Mouse (Mus musculus): ENCODE measurements at regions not wholly inside any gene's neighbourhood (a gene's known extent, or its start where the extent isn't known, plus 50 kb on each side); places are given as distances from the start of the nearest gene placed in this dataset.

- Histone ChIP-seq H3K36me3 (ENCODE audit: insufficient read depth) (no peaks in the 10 kb centered on the region), H3K4me3 (ENCODE audit: low read depth, low read length) (no peak overlapping the region)
- no peak for TF ChIP-seq CTCF (IDR thresholded peaks at IDR 0.05; ENCODE audit: low read depth)
Observed at GRCm38 (mm10) chr5:120005696-120006469, 110.4 kb upstream of the Rbm19 start.

GRCm38 (mm10) chr5:120007738-120008137 is 108.5 kb upstream of the Rbm19 start:
- ATAC-seq (ENCODE audit: insufficient read depth) (no peak), DNase-seq (no peak)
- TF ChIP-seq CTCF (IDR thresholded peaks at IDR 0.05; ENCODE audit: low read depth), result no peak
- no peaks in the 10 kb centered on the region for H3K36me3 ChIP-seq (ENCODE audit: insufficient read depth)
- no peak overlapping the region for H3K9ac ChIP-seq
- no peak overlapping the region for H3K27ac ChIP-seq (ENCODE audit: low read depth)
- H3K27me3 ChIP-seq (ENCODE audit: insufficient read depth, low read length), result no peaks in the 10 kb centered on the region
- H3K4me2 ChIP-seq, result no peak overlapping the region
- H3K9me3 ChIP-seq (ENCODE audit: low read depth, low read length), result no peaks in the 10 kb centered on the region
- no peak overlapping the region for H3K4me3 ChIP-seq (ENCODE audit: low read depth, low read length)
- H3K4me1 ChIP-seq (ENCODE audit: insufficient read depth), result no peaks in the 10 kb centered on the region
- WGBS, result 65% methylated on average over 6 of the region's 6 CpGs

More at GRCm38 (mm10) chr5:120005696-120006469, 110.4 kb upstream of the Rbm19 start:
- 68% methylated on average over 6 of the region's 6 CpGs for WGBS
- H3K27me3 ChIP-seq (ENCODE audit: insufficient read depth, low read length), result no peaks in the 10 kb centered on the region
- H3K4me1 ChIP-seq (ENCODE audit: insufficient read depth), result no peaks in the 10 kb centered on the region
- ATAC-seq (ENCODE audit: insufficient read depth), result no peak
- H3K9ac ChIP-seq, result no peak overlapping the region
- no peak overlapping the region for H3K4me2 ChIP-seq
- H3K9me3 ChIP-seq (ENCODE audit: low read depth, low read length), result no peaks in the 10 kb centered on the region
- no peak overlapping the region for H3K27ac ChIP-seq (ENCODE audit: low read depth)
- DNase-seq, result no peak

DNA sequence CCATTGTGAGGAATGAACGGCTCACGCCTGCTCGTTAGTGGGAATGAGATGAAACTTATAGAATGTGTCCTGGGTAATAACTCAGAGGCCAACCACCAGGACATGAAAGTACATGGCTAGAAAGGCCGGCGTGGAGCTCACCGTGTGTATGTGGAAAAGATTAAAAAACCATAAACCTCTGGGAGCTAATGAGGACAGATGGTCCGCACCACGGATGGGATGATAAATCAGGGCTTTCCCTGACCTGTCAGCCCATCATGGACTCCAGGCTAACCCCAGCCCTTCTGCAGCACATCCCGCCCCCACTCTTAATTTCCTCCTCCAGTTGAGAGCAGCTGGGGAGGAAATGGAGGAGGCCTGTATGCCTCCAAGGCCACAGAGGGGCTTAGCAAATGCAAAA is 108.0 kb upstream of the Rbm19 start:
- 67% methylated on average over 9 of the region's 9 CpGs for WGBS
- no peaks in the 10 kb centered on the region for H3K36me3 ChIP-seq (ENCODE audit: insufficient read depth)
- DNase-seq (no peak), ATAC-seq (ENCODE audit: insufficient read depth) (no peak)
- H3K9me3 ChIP-seq (ENCODE audit: low read depth, low read length), result no peaks in the 10 kb centered on the region
- no peak overlapping the region for H3K27ac ChIP-seq (ENCODE audit: low read depth)
- H3K27me3 ChIP-seq (ENCODE audit: insufficient read depth, low read length), result no peaks in the 10 kb centered on the region
- H3K4me3 ChIP-seq (ENCODE audit: low read depth, low read length), result no peak overlapping the region
- TF ChIP-seq CTCF (IDR thresholded peaks at IDR 0.05; ENCODE audit: low read depth), result no peak
- no peak overlapping the region for H3K4me2 ChIP-seq
- no peak overlapping the region for H3K9ac ChIP-seq
- no peaks in the 10 kb centered on the region for H3K4me1 ChIP-seq (ENCODE audit: insufficient read depth)

- DNase-seq (no peak), ATAC-seq (ENCODE audit: insufficient read depth) (no peak)
- Histone ChIP-seq H3K9ac (no peak overlapping the region), H3K4me3 (ENCODE audit: low read depth, low read length) (no peak overlapping the region), H3K9me3 (ENCODE audit: low read depth, low read length) (no peaks in the 10 kb centered on the region), H3K4me2 (no peak overlapping the region), H3K4me1 (ENCODE audit: insufficient read depth) (no peaks in the 10 kb centered on the region), H3K27ac (ENCODE audit: low read depth) (no peak overlapping the region), H3K27me3 (ENCODE audit: insufficient read depth, low read length) (no peaks in the 10 kb centered on the region), H3K36me3 (ENCODE audit: insufficient read depth) (no peaks in the 10 kb centered on the region)
- WGBS, result 15% methylated on average over 10 of the region's 10 CpGs
- TF ChIP-seq CTCF (IDR thresholded peaks at IDR 0.05; ENCODE audit: low read depth), result no peak
Observed at GRCm38 (mm10) chr5:120015417-120015816, 100.8 kb upstream of the Rbm19 start.

DNA sequence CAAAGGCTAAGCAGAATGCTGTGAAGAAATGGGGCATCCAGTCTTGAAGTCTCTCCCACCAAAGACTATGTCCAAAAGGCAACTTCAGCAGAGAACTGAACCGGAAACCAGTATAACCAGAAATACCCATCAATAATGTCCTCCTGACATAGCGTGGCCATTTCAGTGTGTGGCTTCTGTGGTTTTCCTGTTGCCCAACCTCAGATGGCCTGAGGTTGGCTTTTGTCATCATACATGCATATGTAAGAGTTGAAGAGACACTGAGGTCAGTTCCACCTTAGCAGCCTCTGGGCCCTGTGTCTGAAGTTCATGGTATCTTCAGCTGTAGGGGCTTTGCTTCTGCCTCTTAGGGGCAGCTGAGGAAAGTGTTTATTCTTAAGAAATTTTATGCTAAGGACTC is 98.1 kb upstream of the Rbm19 start:
- Histone ChIP-seq H3K4me3 (ENCODE audit: low read depth, low read length) (no peak overlapping the region), H3K4me1 (ENCODE audit: insufficient read depth) (no peaks in the 10 kb centered on the region), H3K27me3 (ENCODE audit: insufficient read depth, low read length) (no peaks in the 10 kb centered on the region), H3K9ac (no peak overlapping the region), H3K9me3 (ENCODE audit: low read depth, low read length) (no peaks in the 10 kb centered on the region), H3K4me2 (no peak overlapping the region), H3K27ac (ENCODE audit: low read depth) (no peak overlapping the region), H3K36me3 (ENCODE audit: insufficient read depth) (no peaks in the 10 kb centered on the region)
- TF ChIP-seq CTCF (IDR thresholded peaks at IDR 0.05; ENCODE audit: low read depth), result no peak
- DNase-seq (no peak), ATAC-seq (ENCODE audit: insufficient read depth) (no peak)
- WGBS, result 90% methylated on average over 2 of the region's 2 CpGs

DNA sequence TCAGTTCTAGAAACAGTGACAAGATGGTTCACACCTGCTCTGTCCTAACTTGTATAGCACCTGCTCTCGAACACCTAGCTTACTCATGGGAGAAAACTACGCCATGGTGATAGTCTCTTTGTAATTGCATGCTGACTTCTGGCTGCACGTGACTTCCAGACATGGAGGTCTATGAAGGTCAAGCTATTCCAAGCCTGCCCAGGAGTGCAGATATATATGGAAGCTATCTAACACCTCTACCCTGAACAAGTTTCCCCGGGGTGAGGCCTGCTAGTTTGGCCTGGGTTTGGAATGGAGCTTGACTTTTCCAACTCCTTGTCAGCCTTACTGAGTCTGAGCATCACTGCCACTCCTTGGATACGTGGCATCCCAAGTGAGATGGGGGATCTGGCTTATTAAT is 95.5 kb upstream of the Rbm19 start:
- H3K4me1 ChIP-seq (ENCODE audit: insufficient read depth), result no peaks in the 10 kb centered on the region
- ATAC-seq (ENCODE audit: insufficient read depth) (no peak), DNase-seq (no peak)
- no peaks in the 10 kb centered on the region for H3K36me3 ChIP-seq (ENCODE audit: insufficient read depth)
- no peak overlapping the region for H3K9ac ChIP-seq
- H3K9me3 ChIP-seq (ENCODE audit: low read depth, low read length), result no peaks in the 10 kb centered on the region
- no peak overlapping the region for H3K4me2 ChIP-seq
- no peaks in the 10 kb centered on the region for H3K27me3 ChIP-seq (ENCODE audit: insufficient read depth, low read length)
- no peak overlapping the region for H3K4me3 ChIP-seq (ENCODE audit: low read depth, low read length)
- 62% methylated on average over 5 of the region's 5 CpGs for whole genome bisulfite sequencing
- H3K27ac ChIP-seq (ENCODE audit: low read depth), result no peak overlapping the region
- no peak for TF ChIP-seq CTCF (IDR thresholded peaks at IDR 0.05; ENCODE audit: low read depth)

DNA sequence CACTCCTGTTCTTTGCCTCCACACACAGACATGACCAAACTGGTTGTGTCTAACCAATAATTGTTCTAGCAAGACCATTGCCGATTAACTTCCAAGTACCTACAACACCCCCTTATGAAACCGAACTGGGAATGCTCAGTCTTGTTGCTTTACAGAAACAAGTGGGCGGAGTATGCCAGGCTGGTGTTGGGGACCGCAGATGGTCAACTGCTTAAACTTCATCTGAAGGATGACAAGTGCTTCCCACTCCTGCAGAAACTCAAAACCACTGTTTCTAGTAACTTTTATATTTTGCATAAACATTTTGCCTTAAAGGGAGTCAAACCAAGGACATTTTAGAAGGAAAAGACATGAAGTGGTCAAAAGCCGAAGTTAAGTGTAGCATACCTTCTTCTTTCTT is 94.0 kb upstream of the Rbm19 start:
- no peak overlapping the region for H3K4me2 ChIP-seq
- no peak for TF ChIP-seq CTCF (IDR thresholded peaks at IDR 0.05; ENCODE audit: low read depth)
- no peaks in the 10 kb centered on the region for H3K36me3 ChIP-seq (ENCODE audit: insufficient read depth)
- no peaks in the 10 kb centered on the region for H3K9me3 ChIP-seq (ENCODE audit: low read depth, low read length)
- ATAC-seq (ENCODE audit: insufficient read depth) (no peak), DNase-seq (no peak)
- H3K9ac ChIP-seq, result no peak overlapping the region
- no peak overlapping the region for H3K4me3 ChIP-seq (ENCODE audit: low read depth, low read length)
- no peaks in the 10 kb centered on the region for H3K27me3 ChIP-seq (ENCODE audit: insufficient read depth, low read length)
- WGBS, result 90% methylated on average over 5 of the region's 5 CpGs
- no peaks in the 10 kb centered on the region for H3K4me1 ChIP-seq (ENCODE audit: insufficient read depth)
- H3K27ac ChIP-seq (ENCODE audit: low read depth), result no peak overlapping the region

Data from lung, embryonic 14.5 days (tissue).